Mouse (Mus musculus) olfactory bulb, adult 2 months (tissue): ENCODE data around the gene Helz2. TPM values are rescaled to one million over a fixed set of nuclear protein-coding genes. Genes with fewer than 3 reads are reported as not detected.
A peak's percentile ranks its signal among the peaks of the same experiment; 100 is the strongest.

Experiments used
- H3K27ac ChIP-seq: fragments of 200-500 bp; 2 replicates; pipeline ENCODE4 v1.5.1; 2012; ENCODE audit warnings: low read depth, low read length; ENCODE audit not compliant: insufficient read depth
- H3K4me1 ChIP-seq: fragments of 200-500 bp; 2 replicates; pipeline ENCODE4 v1.6.1; 2012; ENCODE audit warnings: low read length; ENCODE audit not compliant: control insufficient read depth, insufficient read depth
- H3K4me3 ChIP-seq: fragments of 200-500 bp; 2 replicates; pipeline ENCODE4 v1.5.1; 2012; ENCODE audit warnings: mild to moderate bottlenecking, low read depth, low read length, moderate library complexity; ENCODE audit not compliant: insufficient read depth
- CTCF ChIP-seq: fragments of 200-500 bp; IDR thresholded peaks from 2 replicates; pipeline ENCODE4 v1.5.1; 2012; ENCODE audit warnings: low read depth, mild to moderate bottlenecking, low read length, moderate library complexity; ENCODE audit not compliant: insufficient read depth
- POLR2A ChIP-seq: fragments of 200-500 bp; IDR thresholded peaks from 2 replicates; pipeline ENCODE4 v1.6.1; 2012; ENCODE audit warnings: mild to moderate bottlenecking, low read depth, low read length, moderate library complexity; ENCODE audit not compliant: insufficient read depth
- WGBS: fragments of 180-500 bp; shearing (Covaris S2); methylation state at CpG from one replicate; pipeline ENCODE4 v1.1.7; 2018; 5-methylcytosine and 5-hydroxymethylcytosine counted together
- polyA plus RNA-seq: library from polyadenylated mRNA; stranded (reverse); fragments of >200 nt; gene quantifications from 2 replicates; pipeline ENCODE4 v1.2.4, GENCODE M21; 2012; ENCODE audit warnings: low replicate concordance; ENCODE audit not compliant: missing spikeins, insufficient read depth, insufficient read length

Gene Helz2
- polyA plus RNA-seq, 1 experiment, result not detected

- Histone ChIP-seq H3K4me1 (peaks cover 13% of the 10 kb centered on the region), H3K4me3 (peak within 1 kb of the TSS; percentile 23; the same call in 1 of the 2 replicates), H3K27ac (no peak within 1 kb of the TSS)
- TF ChIP-seq POLR2A (no peak), CTCF (no peak)
- WGBS, result 7% methylated on average over 17 of the region's 17 CpGs
Observed at GRCm38 (mm10) chr2:181213021-181213445, 28.8 kb downstream of the Helz2 start, which contains the start of gene Srms. Gene Srms (minus strand): TSS chr2:181213185.

GRCm38 (mm10) chr2:181212389-181213020 is 29.3 kb downstream of the Helz2 start:
- H3K4me3 ChIP-seq, result peak overlapping the region; percentile 23; the same call in 1 of the 2 replicates
- WGBS, result 5% methylated on average over 34 of the region's 34 CpGs
- no peak for TF ChIP-seq CTCF
- TF ChIP-seq POLR2A, result no peak

GRCm38 (mm10) chr2:181206118-181206517 is 35.7 kb downstream of the Helz2 start:
- H3K4me3 ChIP-seq, result no peak overlapping the region
- WGBS, result 84% methylated on average over 9 of the region's 9 CpGs
- no peak overlapping the region for H3K27ac ChIP-seq
- TF ChIP-seq POLR2A (no peak), CTCF (no peak)
- H3K4me1 ChIP-seq, result no peaks in the 10 kb centered on the region

More at GRCm38 (mm10) chr2:181212389-181213020, 29.3 kb downstream of the Helz2 start:
- H3K27ac ChIP-seq, result no peak overlapping the region
- peaks cover 13% of the 10 kb centered on the region for H3K4me1 ChIP-seq

- Histone ChIP-seq H3K27ac (no peak overlapping the region), H3K4me3 (no peak overlapping the region), H3K4me1 (no peaks in the 10 kb centered on the region)
- TF ChIP-seq CTCF (no peak), POLR2A (no peak)
- WGBS, result 94% methylated on average over 5 of the region's 5 CpGs
Observed at GRCm38 (mm10) chr2:181205678-181206077, 36.1 kb downstream of the Helz2 start.

- 75% methylated on average over 6 of the region's 6 CpGs for WGBS
Observed at GRCm38 (mm10) chr2:181202886-181203285, 38.9 kb downstream of the Helz2 start.

GRCm38 (mm10) chr2:181202422-181202821 is 39.4 kb downstream of the Helz2 start, which contains the start of gene Ptk6:
Gene Ptk6 (minus strand): TSS chr2:181202789.
- H3K4me1 ChIP-seq, result no peaks in the 10 kb centered on the region
- no peak for TF ChIP-seq CTCF
- no peak for TF ChIP-seq POLR2A
- 85% methylated on average over 3 of the region's 3 CpGs for WGBS
- H3K27ac ChIP-seq, result no peak within 1 kb of the TSS
- H3K4me3 ChIP-seq, result no peak within 1 kb of the TSS

More at GRCm38 (mm10) chr2:181202886-181203285, 38.9 kb downstream of the Helz2 start:
- Histone ChIP-seq H3K4me3 (no peak overlapping the region), H3K27ac (no peak overlapping the region), H3K4me1 (no peaks in the 10 kb centered on the region)
- TF ChIP-seq CTCF, result no peak
- no peak for TF ChIP-seq POLR2A

- 85% methylated on average over 3 of the region's 3 CpGs for WGBS
- H3K4me3 ChIP-seq, result no peak overlapping the region
- no peak for TF ChIP-seq POLR2A
- TF ChIP-seq CTCF, result no peak
Observed at GRCm38 (mm10) chr2:181201606-181202005, 40.2 kb downstream of the Helz2 start.

GRCm38 (mm10) chr2:181196628-181197300 is 45.1 kb downstream of the Helz2 start:
- H3K4me1 ChIP-seq, result no peaks in the 10 kb centered on the region
- TF ChIP-seq CTCF (no peak), POLR2A (no peak)
- WGBS, result 84% methylated on average over 4 of the region's 4 CpGs
- no peak overlapping the region for H3K4me3 ChIP-seq
- H3K27ac ChIP-seq, result no peak overlapping the region

More at GRCm38 (mm10) chr2:181201606-181202005, 40.2 kb downstream of the Helz2 start:
- H3K27ac ChIP-seq, result no peak overlapping the region
- no peaks in the 10 kb centered on the region for H3K4me1 ChIP-seq

- no peak overlapping the region for H3K4me3 ChIP-seq
- TF ChIP-seq CTCF, result no peak
- H3K27ac ChIP-seq, result no peak overlapping the region
- WGBS, result 79% methylated on average over 3 of the region's 3 CpGs
- H3K4me1 ChIP-seq, result peaks cover 6% of the 10 kb centered on the region
Observed at GRCm38 (mm10) chr2:181193044-181193443, 48.8 kb downstream of the Helz2 start.
